Mouse (Mus musculus) spleen, adult 2 months (tissue): ENCODE measurements around the gene Actr3b.

Experiments
- CTCF ChIP-seq: fragments of 200-500 bp; IDR thresholded peaks from 2 replicates; pipeline ENCODE4 v1.5.1; 2011; ENCODE audit warnings: mild to moderate bottlenecking, inconsistent platforms; ENCODE audit not compliant: insufficient read depth, insufficient read length, insufficient replicate concordance; ENCODE audit errors: extremely low read depth
- POLR2A ChIP-seq: fragments of 200-500 bp; IDR thresholded peaks from 2 replicates; pipeline ENCODE4 v1.6.1; 2011; ENCODE audit warnings: low read depth, low read length, inconsistent platforms

- TF ChIP-seq POLR2A (no peak), CTCF (0 out of 2 replicates have a peak, but pooled peaks have one; percentile 6)
Measured at GRCm38 (mm10) chr5:25848058-25848457, 88.3 kb downstream of the Actr3b start.
